Mouse (Mus musculus) megakaryocyte, embryonic 14.5 days (primary cell): Measurements from ENCODE around the gene Nrp2. TPM values are rescaled to one million over a fixed set of nuclear protein-coding genes. Genes with fewer than 3 reads are reported as not detected.

Experiments
- H3K27me3 ChIP-seq: replicated peaks from 2 replicates; pipeline ENCODE3; 2012; ENCODE audit warnings: inconsistent platforms
- H3K36me3 ChIP-seq: replicated peaks from 2 replicates; pipeline ENCODE3; 2012; ENCODE audit warnings: low read length, inconsistent platforms, mixed read lengths
- H3K4me1 ChIP-seq: 2 replicates; pipeline ENCODE4 v1.6.1; 2012; ENCODE audit warnings: inconsistent platforms
- H3K4me3 ChIP-seq: replicated peaks from 2 replicates; pipeline ENCODE3; 2012; ENCODE audit warnings: moderate library complexity, mild to moderate bottlenecking, inconsistent platforms
- H3K9me3 ChIP-seq: 2 replicates; pipeline ENCODE4 v1.6.1; 2012; ENCODE audit warnings: inconsistent platforms
- FLI1 ChIP-seq: IDR thresholded peaks from 2 replicates; pipeline ENCODE4 v1.6.1; 2012; ENCODE audit warnings: low read length, inconsistent platforms, mixed read lengths
- GATA1 ChIP-seq: IDR thresholded peaks from 3 replicates; pipeline ENCODE4 v1.6.1; 2012; ENCODE audit warnings: mixed read lengths, low read length, inconsistent platforms, borderline replicate concordance
- polyA plus RNA-seq: library from polyadenylated mRNA; stranded (reverse); fragments of >175 nt; gene quantifications from 2 replicates; pipeline ENCODE4 v1.2.3, GENCODE M21; 2012; ENCODE audit warnings: low replicate concordance; ENCODE audit not compliant: insufficient read depth

Nrp2 gene
- polyA plus RNA-seq, 1 experiment, result 3.2 TPM

DNA sequence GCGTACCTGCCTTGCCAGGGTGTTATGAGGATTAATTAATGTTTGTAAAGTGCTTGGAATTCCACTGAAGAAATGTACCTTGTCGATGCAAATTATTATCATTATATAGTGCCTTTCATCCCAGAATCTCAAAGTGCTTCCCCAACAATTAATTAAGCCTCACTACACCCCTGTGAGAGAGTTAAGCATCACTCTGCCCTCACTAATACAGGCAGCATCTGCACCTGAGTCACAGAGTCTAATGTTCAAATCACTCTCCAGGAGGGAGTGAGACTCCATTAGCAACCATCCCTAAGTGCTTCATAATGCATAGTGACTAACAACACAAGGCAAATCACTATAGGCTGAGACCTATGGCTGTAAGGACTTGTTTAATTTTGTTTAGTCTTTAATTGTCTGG, 19.6 kb upstream of the Nrp2 start:
- no peaks in the 10 kb centered on the region for H3K27me3 ChIP-seq
- H3K9me3 ChIP-seq, result no peaks in the 10 kb centered on the region
- no peak for TF ChIP-seq GATA1
- no peak for TF ChIP-seq FLI1
- peaks cover 11% of the 10 kb centered on the region for H3K4me1 ChIP-seq
- no peaks in the 10 kb centered on the region for H3K36me3 ChIP-seq
- H3K4me3 ChIP-seq, result no peak overlapping the region

GRCm38 (mm10) chr1:62687511-62687910, 15.6 kb upstream of the Nrp2 start:
- Histone ChIP-seq H3K4me3 (no peak overlapping the region), H3K27me3 (no peaks in the 10 kb centered on the region), H3K9me3 (no peaks in the 10 kb centered on the region), H3K4me1 (no peaks in the 10 kb centered on the region), H3K36me3 (no peaks in the 10 kb centered on the region)
- TF ChIP-seq FLI1, result no peak
- no peak for TF ChIP-seq GATA1

DNA sequence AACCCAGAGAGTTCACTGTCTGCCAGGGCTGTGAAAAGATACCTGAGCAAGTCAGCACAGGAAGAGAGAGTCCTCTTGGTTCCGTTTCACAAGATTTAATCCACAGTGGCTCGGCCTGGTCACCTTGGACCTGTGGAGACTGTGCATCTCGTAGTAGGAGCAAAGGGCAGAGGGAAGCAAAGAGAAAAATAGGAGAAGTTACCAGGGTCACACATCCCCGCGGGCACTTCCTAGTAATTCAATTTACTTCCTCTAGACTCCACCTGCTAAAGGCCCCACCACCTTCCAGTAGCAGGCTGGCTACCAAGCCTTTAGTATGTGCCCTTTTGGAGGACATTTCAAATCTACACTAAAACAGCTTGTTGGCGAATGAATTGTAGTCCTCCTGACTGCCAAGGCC, 11.9 kb upstream of the Nrp2 start:
- TF ChIP-seq FLI1 (no peak), GATA1 (no peak)

DNA sequence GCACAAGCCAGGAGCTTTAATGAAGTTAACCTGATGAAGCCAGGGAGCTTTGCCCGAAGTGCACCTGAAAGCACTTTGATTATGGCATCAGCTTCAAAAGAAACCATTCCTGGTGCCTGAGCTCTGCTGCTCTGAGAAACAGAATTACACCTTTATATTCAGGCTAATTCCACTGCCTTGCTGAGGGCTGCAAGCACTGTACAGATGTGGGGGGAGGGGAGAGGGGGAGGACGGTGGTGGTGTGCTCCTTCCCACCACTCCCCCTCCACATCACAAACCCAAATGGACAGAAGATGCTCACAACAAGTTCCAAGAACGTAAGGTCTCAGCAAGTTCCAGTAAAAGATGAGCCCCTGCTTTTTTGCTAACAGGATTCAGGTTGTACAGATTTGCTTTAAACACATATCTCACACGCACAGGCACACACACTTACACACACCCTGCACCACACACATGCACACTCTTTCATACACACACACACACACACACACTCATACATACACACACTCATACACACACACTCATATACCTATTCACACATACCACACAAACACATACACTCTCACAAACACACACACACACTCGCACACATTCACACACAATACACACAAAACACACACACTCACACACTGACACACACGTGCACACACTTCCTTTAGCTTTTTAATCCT, 6.6 kb upstream of the Nrp2 start:
- peaks cover 14% of the 10 kb centered on the region; the same call in 1 of the 2 replicates for H3K4me1 ChIP-seq
- H3K36me3 ChIP-seq, result no peaks in the 10 kb centered on the region

More for the DNA sequence above, 11.9 kb upstream of the Nrp2 start:
- Histone ChIP-seq H3K9me3 (no peaks in the 10 kb centered on the region), H3K4me1 (no peaks in the 10 kb centered on the region), H3K4me3 (no peak overlapping the region), H3K27me3 (peaks cover 2% of the 10 kb centered on the region), H3K36me3 (no peaks in the 10 kb centered on the region)

DNA sequence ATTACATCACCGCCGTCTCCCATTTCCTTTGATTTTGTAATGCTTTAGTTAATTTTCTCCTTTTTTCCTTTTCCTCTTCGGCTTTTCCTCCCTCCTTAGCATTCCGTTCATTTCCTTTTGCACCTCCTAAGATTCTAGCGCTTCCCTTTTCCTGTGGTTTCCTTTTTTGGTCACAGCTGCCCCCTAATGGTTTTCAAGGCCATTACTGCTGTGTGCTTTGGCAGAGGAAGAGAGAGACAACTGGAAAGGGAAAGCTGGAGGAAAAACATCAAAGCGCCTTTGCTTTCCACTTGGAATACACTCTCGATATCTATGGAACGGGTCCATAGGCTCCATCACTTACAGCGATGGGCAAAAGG, 6.1 kb upstream of the Nrp2 start:
- no peak for TF ChIP-seq GATA1
- no peak for TF ChIP-seq FLI1
- Histone ChIP-seq H3K4me1 (peaks cover 14% of the 10 kb centered on the region; the same call in 1 of the 2 replicates), H3K9me3 (no peaks in the 10 kb centered on the region), H3K36me3 (no peaks in the 10 kb centered on the region), H3K27me3 (peaks cover 26% of the 10 kb centered on the region), H3K4me3 (no peak overlapping the region)

More for the DNA sequence above, 6.6 kb upstream of the Nrp2 start:
- TF ChIP-seq GATA1 (no peak), FLI1 (no peak)
- Histone ChIP-seq H3K4me3 (no peak overlapping the region), H3K9me3 (no peaks in the 10 kb centered on the region), H3K27me3 (peaks cover 21% of the 10 kb centered on the region)

GRCm38 (mm10) chr1:62697353-62697752, 5.7 kb upstream of the Nrp2 start:
- Histone ChIP-seq H3K27me3 (peaks cover 30% of the 10 kb centered on the region), H3K4me3 (no peak overlapping the region), H3K36me3 (no peaks in the 10 kb centered on the region), H3K9me3 (no peaks in the 10 kb centered on the region), H3K4me1 (peaks cover 14% of the 10 kb centered on the region; the same call in 1 of the 2 replicates)
- TF ChIP-seq GATA1 (no peak), FLI1 (no peak)

- Histone ChIP-seq H3K4me3 (no peak overlapping the region), H3K27me3 (peaks cover 54% of the 10 kb centered on the region), H3K36me3 (no peaks in the 10 kb centered on the region), H3K9me3 (no peaks in the 10 kb centered on the region), H3K4me1 (peaks cover 27% of the 10 kb centered on the region)
- TF ChIP-seq GATA1, result no peak
- no peak for TF ChIP-seq FLI1
These were observed 3.3 kb upstream of the Nrp2 start for GRCm38 (mm10) chr1:62699801-62700200.

- H3K4me3 ChIP-seq, result no peak overlapping the region
- peaks cover 33% of the 10 kb centered on the region for H3K4me1 ChIP-seq
- no peaks in the 10 kb centered on the region for H3K36me3 ChIP-seq
- H3K9me3 ChIP-seq, result no peaks in the 10 kb centered on the region
- TF ChIP-seq GATA1 (no peak), FLI1 (no peak)
- peaks cover 66% of the 10 kb centered on the region for H3K27me3 ChIP-seq
These were observed 1.8 kb upstream of the Nrp2 start for GRCm38 (mm10) chr1:62701065-62701921.

GRCm38 (mm10) chr1:62702743-62703142, 342 bp upstream of the Nrp2 start:
- TF ChIP-seq GATA1 (no peak), FLI1 (no peak)
- Histone ChIP-seq H3K4me1 (peaks cover 41% of the 10 kb centered on the region), H3K9me3 (no peaks in the 10 kb centered on the region), H3K36me3 (no peaks in the 10 kb centered on the region), H3K27me3 (peaks cover 79% of the 10 kb centered on the region), H3K4me3 (peak overlapping the region; percentile 91)

DNA sequence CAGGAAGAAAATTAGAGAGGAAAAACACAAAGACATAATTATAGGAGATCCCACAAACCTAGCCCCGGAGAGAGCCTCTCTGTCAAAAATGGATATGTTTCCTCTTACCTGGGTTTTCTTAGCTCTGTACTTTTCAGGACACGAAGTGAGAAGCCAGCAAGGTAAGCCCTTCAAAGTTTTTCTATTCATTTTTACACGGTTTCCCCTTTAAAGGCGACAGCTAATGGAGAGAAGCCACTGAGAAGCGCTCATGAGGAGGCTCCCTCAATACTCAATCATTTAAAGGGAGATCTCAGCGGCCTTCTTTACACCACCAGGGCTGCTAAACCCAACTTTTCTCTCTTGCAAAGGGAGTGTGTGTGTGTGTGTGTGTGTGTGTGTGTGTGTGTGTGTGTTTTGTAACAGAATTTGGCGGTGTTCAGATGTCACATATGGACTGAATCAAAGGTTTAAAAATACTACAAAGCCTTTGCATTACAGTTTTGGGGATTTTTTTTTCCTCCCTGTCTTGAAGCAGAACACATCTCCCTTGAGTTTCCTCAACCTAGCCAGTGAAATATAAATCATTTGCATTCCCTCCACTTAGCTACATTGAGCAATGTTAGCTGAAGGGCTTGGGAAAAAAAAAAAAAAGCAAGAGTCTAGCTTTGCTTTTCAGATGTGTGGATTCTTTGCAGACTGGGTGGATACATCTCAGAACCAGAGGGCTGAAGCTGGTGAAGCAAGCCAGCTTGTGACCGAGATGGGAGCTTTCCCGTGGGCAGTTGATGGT, 1.2 kb downstream of the Nrp2 start:
- Histone ChIP-seq H3K9me3 (no peaks in the 10 kb centered on the region), H3K36me3 (no peaks in the 10 kb centered on the region), H3K4me1 (peaks cover 41% of the 10 kb centered on the region), H3K27me3 (peaks cover 87% of the 10 kb centered on the region), H3K4me3 (peak overlapping the region; percentile 42)
- TF ChIP-seq GATA1 (no peak), FLI1 (no peak)
